Mouse (Mus musculus) left cerebral cortex, postnatal 10 days (tissue): ENCODE measurements at regions not wholly inside any gene's neighbourhood (a gene's known extent, or its start where the extent isn't known, plus 50 kb on each side); places are given as distances from the start of the nearest gene placed in this dataset.

Experiments
- DNase-seq, 2 experiments: peaks; one replicate each; pipeline ENCODE4 v3.0.0; 2021 to 2022; ENCODE audit warnings: low spot score in 2 of 2, mixed read lengths in 1 of 2; ENCODE audit errors: extremely low spot score in 1 of 2
- intact Hi-C: fragments of 180-260 bp; cut with DNase I; formaldehyde crosslinking; loops from one replicate; pipeline ENCODE4 v1.15.1; 2025

DNA sequence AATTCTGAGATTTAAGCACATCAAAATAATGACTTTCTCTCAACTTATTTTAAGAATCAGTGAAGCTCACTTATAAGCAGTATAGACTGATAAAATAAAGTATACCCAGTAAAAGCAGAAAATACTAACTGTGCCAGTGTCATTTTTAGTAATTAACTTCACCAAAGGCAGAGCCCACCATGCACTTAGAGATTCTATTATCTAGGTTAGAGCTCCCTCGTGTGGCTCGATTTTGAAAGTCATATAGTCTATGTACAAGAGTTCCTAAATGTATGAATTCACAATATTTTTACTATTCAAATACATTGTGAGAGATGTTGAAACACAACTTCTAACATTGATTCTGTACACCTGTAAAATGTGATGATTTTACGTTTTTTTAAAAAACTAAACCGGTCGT is 589.3 kb downstream of the Kcnj3 start:
- peak; percentile 20 to 36 for DNase-seq
- intact Hi-C loops: loop anchor here (5.0 to 10.0 kb wide), 2 partner anchors 720 to 938 kb away; no protein-coding TSS in a partner anchor

DNA sequence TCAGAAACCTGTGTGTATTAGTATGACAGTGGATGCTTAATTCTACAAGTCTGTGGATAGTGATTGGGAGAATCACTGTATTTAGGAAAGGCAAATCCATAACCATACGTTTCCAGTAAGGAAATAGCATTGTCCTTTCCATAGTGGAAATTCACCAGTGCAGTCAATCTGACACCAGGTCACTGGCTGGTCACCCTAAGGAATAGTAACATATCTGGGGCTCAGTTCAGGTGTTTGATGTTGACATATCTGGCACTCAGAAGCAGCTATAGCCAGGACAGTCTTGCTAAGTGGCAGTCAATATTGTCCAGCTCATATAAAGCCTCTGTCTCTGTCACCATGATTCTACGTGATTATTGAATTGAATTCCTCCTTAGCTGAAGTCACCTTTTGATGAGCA is 593.2 kb downstream of the Kcnj3 start:
- intact Hi-C loops: loop anchor here (5.0 to 10.0 kb wide), 2 partner anchors 724 to 942 kb away; no protein-coding TSS in a partner anchor
- DNase-seq: no peak
